Mouse (Mus musculus): ENCODE data around the gene Rai1. TPM values are rescaled to one million over a fixed set of nuclear protein-coding genes. Genes with fewer than 3 reads are reported as not detected.
A peak's percentile ranks its signal among the peaks of the same experiment; 100 is the strongest.

Gene Rai1
- polyA plus RNA-seq, 1 experiment from 2014 or later = 16.1 TPM

GRCm38 (mm10) chr11:60148591-60148990 lies 43.8 kb downstream of the Rai1 start:
- Histone ChIP-seq H3K9ac (ENCODE audit: low read length) (no peak overlapping the region), H3K9me3 (replicated peaks; ENCODE audit: control insufficient read depth, low read length) (no peaks in the 10 kb centered on the region), H3K27ac (ENCODE audit: low read length) (no peak overlapping the region), H3K4me3 (replicated peaks; ENCODE audit: low read length) (no peak overlapping the region), H3K27me3 (ENCODE audit: control insufficient read depth, insufficient read depth, low read length) (no peaks in the 10 kb centered on the region), H3K4me2 (ENCODE audit: low read depth, low read length) (no peak overlapping the region), H3K36me3 (ENCODE audit: control insufficient read depth, insufficient read depth, low read length) (no peaks in the 10 kb centered on the region; the same call in 1 of the 2 replicates), H3K4me1 (ENCODE audit: control insufficient read depth, insufficient read depth, low read length) (peaks cover 11% of the 10 kb centered on the region)
- WGBS = 60% methylated on average over 5 of the region's 5 CpGs
- ATAC-seq (ENCODE audit: insufficient read depth, low FRiP score) = no peak

- ATAC-seq (ENCODE audit: insufficient read depth, low FRiP score) = no peak
- Histone ChIP-seq H3K9ac (ENCODE audit: low read length) (no peak overlapping the region), H3K4me1 (ENCODE audit: control insufficient read depth, insufficient read depth, low read length) (peaks cover 11% of the 10 kb centered on the region), H3K9me3 (replicated peaks; ENCODE audit: control insufficient read depth, low read length) (no peaks in the 10 kb centered on the region), H3K36me3 (ENCODE audit: control insufficient read depth, insufficient read depth, low read length) (no peaks in the 10 kb centered on the region; the same call in 1 of the 2 replicates), H3K4me2 (ENCODE audit: low read depth, low read length) (no peak overlapping the region), H3K27ac (ENCODE audit: low read length) (0 out of 2 replicates have a peak overlapping the region, but pooled peaks have one; percentile 10), H3K4me3 (replicated peaks; ENCODE audit: low read length) (no peak overlapping the region), H3K27me3 (ENCODE audit: control insufficient read depth, insufficient read depth, low read length) (no peaks in the 10 kb centered on the region)
- WGBS = 60% methylated on average over 3 of the region's 3 CpGs
These were observed 44.3 kb downstream of the Rai1 start for GRCm38 (mm10) chr11:60149086-60149485.

- H3K36me3 ChIP-seq (ENCODE audit: control insufficient read depth, insufficient read depth, low read length) = no peaks in the 10 kb centered on the region; the same call in 1 of the 2 replicates
- H3K9ac ChIP-seq (ENCODE audit: low read length) = no peak overlapping the region
- H3K27me3 ChIP-seq (ENCODE audit: control insufficient read depth, insufficient read depth, low read length) = no peaks in the 10 kb centered on the region
- H3K4me3 ChIP-seq (replicated peaks; ENCODE audit: low read length) = no peak overlapping the region
- no peak overlapping the region for H3K4me2 ChIP-seq (ENCODE audit: low read depth, low read length)
- 66% methylated on average over 3 of the region's 3 CpGs for WGBS
- no peak for ATAC-seq (ENCODE audit: insufficient read depth, low FRiP score)
- no peaks in the 10 kb centered on the region for H3K9me3 ChIP-seq (replicated peaks; ENCODE audit: control insufficient read depth, low read length)
- peaks cover 7% of the 10 kb centered on the region for H3K4me1 ChIP-seq (ENCODE audit: control insufficient read depth, insufficient read depth, low read length)
- no peak overlapping the region for H3K27ac ChIP-seq (ENCODE audit: low read length)
These were observed 45.9 kb downstream of the Rai1 start for GRCm38 (mm10) chr11:60150677-60151076.

- no peaks in the 10 kb centered on the region for H3K9me3 ChIP-seq (replicated peaks; ENCODE audit: control insufficient read depth, low read length)
- no peak overlapping the region for H3K27ac ChIP-seq (ENCODE audit: low read length)
- H3K4me1 ChIP-seq (ENCODE audit: control insufficient read depth, insufficient read depth, low read length) = peaks cover 7% of the 10 kb centered on the region
- no peak overlapping the region for H3K4me3 ChIP-seq (replicated peaks; ENCODE audit: low read length)
- no peaks in the 10 kb centered on the region; the same call in 1 of the 2 replicates for H3K36me3 ChIP-seq (ENCODE audit: control insufficient read depth, insufficient read depth, low read length)
- ATAC-seq (ENCODE audit: insufficient read depth, low FRiP score) = no peak
- WGBS = 68% methylated on average over 1 of the region's 1 CpGs
- no peak overlapping the region for H3K9ac ChIP-seq (ENCODE audit: low read length)
- no peak overlapping the region for H3K4me2 ChIP-seq (ENCODE audit: low read depth, low read length)
- H3K27me3 ChIP-seq (ENCODE audit: control insufficient read depth, insufficient read depth, low read length) = no peaks in the 10 kb centered on the region
These were observed 47.5 kb downstream of the Rai1 start for GRCm38 (mm10) chr11:60152339-60152738.

- no peaks in the 10 kb centered on the region; the same call in 1 of the 2 replicates for H3K36me3 ChIP-seq (ENCODE audit: control insufficient read depth, insufficient read depth, low read length)
- no peaks in the 10 kb centered on the region for H3K27me3 ChIP-seq (ENCODE audit: control insufficient read depth, insufficient read depth, low read length)
- H3K4me1 ChIP-seq (ENCODE audit: control insufficient read depth, insufficient read depth, low read length) = peaks cover 5% of the 10 kb centered on the region
- H3K4me2 ChIP-seq (ENCODE audit: low read depth, low read length) = no peak overlapping the region
- H3K9ac ChIP-seq (ENCODE audit: low read length) = no peak overlapping the region
- 82% methylated on average over 3 of the region's 3 CpGs for WGBS
- H3K27ac ChIP-seq (ENCODE audit: low read length) = no peak overlapping the region; the same call in 1 of the 2 replicates
- no peak for ATAC-seq (ENCODE audit: insufficient read depth, low FRiP score)
- no peaks in the 10 kb centered on the region for H3K9me3 ChIP-seq (replicated peaks; ENCODE audit: control insufficient read depth, low read length)
- no peak overlapping the region for H3K4me3 ChIP-seq (replicated peaks; ENCODE audit: low read length)
These were observed 49.1 kb downstream of the Rai1 start for GRCm38 (mm10) chr11:60153936-60154335.

GRCm38 (mm10) chr11:60155690-60156089 lies 50.9 kb downstream of the Rai1 start:
- Histone ChIP-seq H3K4me3 (replicated peaks; ENCODE audit: low read length) (no peak overlapping the region), H3K36me3 (ENCODE audit: control insufficient read depth, insufficient read depth, low read length) (no peaks in the 10 kb centered on the region; the same call in 1 of the 2 replicates), H3K4me1 (ENCODE audit: control insufficient read depth, insufficient read depth, low read length) (peaks cover 11% of the 10 kb centered on the region), H3K4me2 (ENCODE audit: low read depth, low read length) (no peak overlapping the region), H3K27ac (ENCODE audit: low read length) (no peak overlapping the region), H3K27me3 (ENCODE audit: control insufficient read depth, insufficient read depth, low read length) (no peaks in the 10 kb centered on the region), H3K9ac (ENCODE audit: low read length) (no peak overlapping the region), H3K9me3 (replicated peaks; ENCODE audit: control insufficient read depth, low read length) (no peaks in the 10 kb centered on the region)
- ATAC-seq (ENCODE audit: insufficient read depth, low FRiP score) = no peak
- WGBS = 89% methylated on average over 5 of the region's 5 CpGs

GRCm38 (mm10) chr11:60158271-60158670 lies 53.5 kb downstream of the Rai1 start:
- no peaks in the 10 kb centered on the region for H3K27me3 ChIP-seq (ENCODE audit: control insufficient read depth, insufficient read depth, low read length)
- H3K27ac ChIP-seq (ENCODE audit: low read length) = no peak overlapping the region
- H3K9ac ChIP-seq (ENCODE audit: low read length) = no peak overlapping the region
- H3K4me2 ChIP-seq (ENCODE audit: low read depth, low read length) = no peak overlapping the region
- no peaks in the 10 kb centered on the region; the same call in 1 of the 2 replicates for H3K36me3 ChIP-seq (ENCODE audit: control insufficient read depth, insufficient read depth, low read length)
- H3K4me1 ChIP-seq (ENCODE audit: control insufficient read depth, insufficient read depth, low read length) = peaks cover 24% of the 10 kb centered on the region
- ATAC-seq (ENCODE audit: insufficient read depth, low FRiP score) = no peak
- 77% methylated on average over 4 of the region's 4 CpGs for WGBS
- H3K4me3 ChIP-seq (replicated peaks; ENCODE audit: low read length) = no peak overlapping the region
- no peaks in the 10 kb centered on the region for H3K9me3 ChIP-seq (replicated peaks; ENCODE audit: control insufficient read depth, low read length)

- no peak for ATAC-seq (ENCODE audit: insufficient read depth, low FRiP score)
- Histone ChIP-seq H3K9me3 (replicated peaks; ENCODE audit: control insufficient read depth, low read length) (no peaks in the 10 kb centered on the region), H3K9ac (ENCODE audit: low read length) (no peak overlapping the region), H3K27ac (ENCODE audit: low read length) (no peak overlapping the region), H3K27me3 (ENCODE audit: control insufficient read depth, insufficient read depth, low read length) (no peaks in the 10 kb centered on the region), H3K4me2 (ENCODE audit: low read depth, low read length) (no peak overlapping the region), H3K4me1 (ENCODE audit: control insufficient read depth, insufficient read depth, low read length) (peaks cover 37% of the 10 kb centered on the region), H3K36me3 (ENCODE audit: control insufficient read depth, insufficient read depth, low read length) (no peaks in the 10 kb centered on the region), H3K4me3 (replicated peaks; ENCODE audit: low read length) (no peak overlapping the region)
- WGBS = 70% methylated on average over 5 of the region's 5 CpGs
These were observed 55.1 kb downstream of the Rai1 start for GRCm38 (mm10) chr11:60159955-60160354.

- no peaks in the 10 kb centered on the region for H3K9me3 ChIP-seq (replicated peaks; ENCODE audit: control insufficient read depth, low read length)
- no peaks in the 10 kb centered on the region for H3K36me3 ChIP-seq (ENCODE audit: control insufficient read depth, insufficient read depth, low read length)
- peak; percentile 14; the same call in 1 of the 2 replicates for ATAC-seq (ENCODE audit: insufficient read depth, low FRiP score)
- H3K4me1 ChIP-seq (ENCODE audit: control insufficient read depth, insufficient read depth, low read length) = peaks cover 40% of the 10 kb centered on the region
- WGBS = 53% methylated on average over 3 of the region's 3 CpGs
- H3K4me2 ChIP-seq (ENCODE audit: low read depth, low read length) = no peak overlapping the region
- H3K27ac ChIP-seq (ENCODE audit: low read length) = no peak overlapping the region
- H3K27me3 ChIP-seq (ENCODE audit: control insufficient read depth, insufficient read depth, low read length) = no peaks in the 10 kb centered on the region
- no peak overlapping the region for H3K4me3 ChIP-seq (replicated peaks; ENCODE audit: low read length)
- H3K9ac ChIP-seq (ENCODE audit: low read length) = no peak overlapping the region
These were observed 55.8 kb downstream of the Rai1 start for GRCm38 (mm10) chr11:60160454-60161114.
